Mouse (Mus musculus): ENCODE measurements around the gene Atoh8. TPM values are rescaled to one million over a fixed set of nuclear protein-coding genes. Genes with fewer than 3 reads are reported as not detected.

Atoh8 gene
- polyA plus RNA-seq, 1 experiment from 2014 or later: 19.3 TPM

GRCm38 (mm10) chr6:72209738-72210137, 25.6 kb downstream of the Atoh8 start:
- Histone ChIP-seq H3K4me2 (no peak overlapping the region), H3K9ac (no peak overlapping the region), H3K27me3 (ENCODE audit: insufficient read depth, low read length) (0 out of 2 replicates have a peak, but pooled peaks cover 4% of the 10 kb centered on the region), H3K9me3 (ENCODE audit: low read depth, low read length) (no peaks in the 10 kb centered on the region), H3K36me3 (ENCODE audit: insufficient read depth) (peaks cover 13% of the 10 kb centered on the region), H3K4me3 (ENCODE audit: low read depth, low read length) (no peak overlapping the region), H3K4me1 (ENCODE audit: insufficient read depth) (peaks cover 19% of the 10 kb centered on the region), H3K27ac (ENCODE audit: low read depth) (no peak overlapping the region)
- DNase-seq: no peak
- ATAC-seq (ENCODE audit: insufficient read depth): no peak
- WGBS: 89% methylated on average over 7 of the region's 7 CpGs
- TF ChIP-seq CTCF (IDR thresholded peaks at IDR 0.05; ENCODE audit: low read depth): no peak

- H3K4me1 ChIP-seq (ENCODE audit: insufficient read depth): peaks cover 7% of the 10 kb centered on the region; the same call in 1 of the 2 replicates
- H3K9me3 ChIP-seq (ENCODE audit: low read depth, low read length): no peaks in the 10 kb centered on the region
- H3K9ac ChIP-seq: no peak overlapping the region
- ATAC-seq (ENCODE audit: insufficient read depth): no peak
- no peak overlapping the region for H3K4me3 ChIP-seq (ENCODE audit: low read depth, low read length)
- H3K27ac ChIP-seq (ENCODE audit: low read depth): no peak overlapping the region
- 90% methylated on average over 8 of the region's 8 CpGs for WGBS
- H3K36me3 ChIP-seq (ENCODE audit: insufficient read depth): peaks cover 18% of the 10 kb centered on the region
- DNase-seq: no peak
- no peak overlapping the region for H3K4me2 ChIP-seq
- no peak for TF ChIP-seq CTCF (IDR thresholded peaks at IDR 0.05; ENCODE audit: low read depth)
- H3K27me3 ChIP-seq (ENCODE audit: insufficient read depth, low read length): no peaks in the 10 kb centered on the region
These were observed 26.9 kb downstream of the Atoh8 start for GRCm38 (mm10) chr6:72208406-72209045.

- WGBS: 78% methylated on average over 9 of the region's 9 CpGs
- DNase-seq (no peak), ATAC-seq (ENCODE audit: insufficient read depth) (no peak)
These were observed 29.4 kb downstream of the Atoh8 start for GRCm38 (mm10) chr6:72206021-72206420.

GRCm38 (mm10) chr6:72204858-72205257, 30.5 kb downstream of the Atoh8 start:
- Histone ChIP-seq H3K36me3 (ENCODE audit: insufficient read depth) (peaks cover 18% of the 10 kb centered on the region), H3K4me2 (no peak overlapping the region), H3K9ac (no peak overlapping the region), H3K9me3 (ENCODE audit: low read depth, low read length) (no peaks in the 10 kb centered on the region), H3K27me3 (ENCODE audit: insufficient read depth, low read length) (no peaks in the 10 kb centered on the region), H3K4me1 (ENCODE audit: insufficient read depth) (no peaks in the 10 kb centered on the region), H3K27ac (ENCODE audit: low read depth) (no peak overlapping the region), H3K4me3 (ENCODE audit: low read depth, low read length) (no peak overlapping the region)
- 59% methylated on average over 7 of the region's 7 CpGs for WGBS
- peak; percentile 41 for DNase-seq
- ATAC-seq (ENCODE audit: insufficient read depth): no peak
- no peak for TF ChIP-seq CTCF (IDR thresholded peaks at IDR 0.05; ENCODE audit: low read depth)

More at GRCm38 (mm10) chr6:72206021-72206420, 29.4 kb downstream of the Atoh8 start:
- H3K27me3 ChIP-seq (ENCODE audit: insufficient read depth, low read length): no peaks in the 10 kb centered on the region
- peaks cover 18% of the 10 kb centered on the region for H3K36me3 ChIP-seq (ENCODE audit: insufficient read depth)
- H3K27ac ChIP-seq (ENCODE audit: low read depth): no peak overlapping the region
- no peak overlapping the region for H3K4me3 ChIP-seq (ENCODE audit: low read depth, low read length)
- H3K9me3 ChIP-seq (ENCODE audit: low read depth, low read length): no peaks in the 10 kb centered on the region
- TF ChIP-seq CTCF (IDR thresholded peaks at IDR 0.05; ENCODE audit: low read depth): no peak
- H3K9ac ChIP-seq: no peak overlapping the region
- H3K4me2 ChIP-seq: no peak overlapping the region
- 0 out of 2 replicates have a peak, but pooled peaks cover 4% of the 10 kb centered on the region for H3K4me1 ChIP-seq (ENCODE audit: insufficient read depth)

- TF ChIP-seq CTCF (IDR thresholded peaks at IDR 0.05; ENCODE audit: low read depth): no peak
- Histone ChIP-seq H3K27ac (ENCODE audit: low read depth) (no peak overlapping the region), H3K4me2 (no peak overlapping the region), H3K4me1 (ENCODE audit: insufficient read depth) (no peaks in the 10 kb centered on the region), H3K36me3 (ENCODE audit: insufficient read depth) (peaks cover 18% of the 10 kb centered on the region), H3K4me3 (ENCODE audit: low read depth, low read length) (no peak overlapping the region), H3K9ac (no peak overlapping the region), H3K9me3 (ENCODE audit: low read depth, low read length) (no peaks in the 10 kb centered on the region), H3K27me3 (ENCODE audit: insufficient read depth, low read length) (no peaks in the 10 kb centered on the region)
- no peak for DNase-seq
- ATAC-seq (ENCODE audit: insufficient read depth): no peak
- 60% methylated on average over 5 of the region's 5 CpGs for WGBS
These were observed 32.1 kb downstream of the Atoh8 start for GRCm38 (mm10) chr6:72203279-72203678.

- Histone ChIP-seq H3K27ac (ENCODE audit: low read depth) (no peak overlapping the region), H3K9me3 (ENCODE audit: low read depth, low read length) (no peaks in the 10 kb centered on the region), H3K4me3 (ENCODE audit: low read depth, low read length) (no peak overlapping the region), H3K4me2 (no peak overlapping the region), H3K9ac (no peak overlapping the region), H3K4me1 (ENCODE audit: insufficient read depth) (no peaks in the 10 kb centered on the region), H3K36me3 (ENCODE audit: insufficient read depth) (peaks cover 18% of the 10 kb centered on the region), H3K27me3 (ENCODE audit: insufficient read depth, low read length) (no peaks in the 10 kb centered on the region)
- TF ChIP-seq CTCF (IDR thresholded peaks at IDR 0.05; ENCODE audit: low read depth): no peak
- no peak for ATAC-seq (ENCODE audit: insufficient read depth)
- no peak for DNase-seq
- 73% methylated on average over 5 of the region's 5 CpGs for WGBS
These were observed 32.6 kb downstream of the Atoh8 start for GRCm38 (mm10) chr6:72202732-72203131.

GRCm38 (mm10) chr6:72200595-72201256, 34.7 kb downstream of the Atoh8 start:
- WGBS: 47% methylated on average over 11 of the region's 11 CpGs
- H3K4me2 ChIP-seq: no peak overlapping the region
- peak; percentile 54 for DNase-seq
- ATAC-seq (ENCODE audit: insufficient read depth): 0 out of 2 replicates have a peak, but pooled peaks have one; percentile 45
- no peak overlapping the region for H3K4me3 ChIP-seq (ENCODE audit: low read depth, low read length)
- no peak for TF ChIP-seq CTCF (IDR thresholded peaks at IDR 0.05; ENCODE audit: low read depth)
- peaks cover 7% of the 10 kb centered on the region for H3K36me3 ChIP-seq (ENCODE audit: insufficient read depth)
- H3K9me3 ChIP-seq (ENCODE audit: low read depth, low read length): no peaks in the 10 kb centered on the region
- no peak overlapping the region for H3K27ac ChIP-seq (ENCODE audit: low read depth)
- no peaks in the 10 kb centered on the region for H3K27me3 ChIP-seq (ENCODE audit: insufficient read depth, low read length)
- H3K9ac ChIP-seq: no peak overlapping the region
- H3K4me1 ChIP-seq (ENCODE audit: insufficient read depth): no peaks in the 10 kb centered on the region

All from lung, embryonic 14.5 days (tissue).